Mouse (Mus musculus) fibroblast of lung, adult 2 months (primary cell): ENCODE results near the gene Gm28230.

ENCODE experiments used
- DNase-seq: peaks from one replicate; pipeline ENCODE4 v3.0.0-alpha.2; 2011; ENCODE audit warnings: low read depth

The Gm28230 gene

DNA sequence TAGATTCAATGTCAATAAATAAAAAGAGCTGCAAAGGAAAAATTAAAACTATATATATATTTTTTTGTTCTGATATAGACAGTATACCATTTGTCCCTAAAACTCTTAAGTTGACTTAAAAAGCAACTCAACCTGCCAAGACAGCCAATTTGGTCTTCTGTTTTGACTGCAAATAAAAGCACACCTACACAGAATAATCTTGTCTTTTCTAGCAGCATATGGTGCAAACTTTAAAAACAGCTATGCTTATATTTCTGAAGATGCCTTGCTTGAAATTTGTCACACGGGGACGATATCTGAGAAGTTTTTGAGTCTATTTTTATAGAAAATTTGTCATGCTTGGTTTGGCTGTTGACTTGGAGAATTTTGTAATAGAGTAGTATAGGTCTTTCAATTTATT is 47.8 kb downstream of the Gm28230 start:
- no peak for DNase-seq

DNA sequence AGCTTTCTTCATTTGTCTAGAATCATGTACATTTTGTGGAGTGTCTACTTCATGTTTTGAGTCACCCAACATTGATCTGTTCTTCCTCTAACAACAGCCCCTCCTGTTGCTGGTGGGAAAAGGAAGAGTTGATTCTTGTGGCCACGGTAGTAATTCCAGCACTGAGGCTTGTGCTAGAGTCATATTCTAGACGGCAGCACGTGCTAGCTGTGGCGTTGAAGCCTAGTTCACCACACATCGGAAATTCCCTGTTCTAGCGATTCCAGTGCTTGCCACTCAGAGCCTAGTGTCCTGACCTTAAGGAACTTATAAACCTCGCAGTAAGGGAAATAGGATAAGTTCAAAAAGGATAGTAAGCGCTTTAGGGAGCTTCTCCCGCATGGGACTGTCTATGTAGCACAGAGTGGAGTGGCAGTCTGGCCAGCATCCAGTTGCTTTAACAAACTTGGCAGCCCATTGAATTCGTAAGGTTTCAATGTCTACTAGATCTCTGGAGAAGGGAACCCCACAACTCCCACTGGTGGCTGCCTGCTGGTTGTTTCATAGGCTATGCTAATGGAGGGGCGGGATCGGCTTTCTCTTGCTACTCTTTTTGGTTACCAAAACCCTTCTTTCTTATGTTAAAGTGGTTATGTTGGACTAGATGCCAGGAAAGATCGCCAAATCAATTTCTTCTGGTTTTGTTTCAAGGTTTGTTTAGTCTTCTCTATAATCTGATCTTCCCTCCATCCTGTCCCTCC is 51.2 kb downstream of the Gm28230 start:
- no peak for DNase-seq

DNA sequence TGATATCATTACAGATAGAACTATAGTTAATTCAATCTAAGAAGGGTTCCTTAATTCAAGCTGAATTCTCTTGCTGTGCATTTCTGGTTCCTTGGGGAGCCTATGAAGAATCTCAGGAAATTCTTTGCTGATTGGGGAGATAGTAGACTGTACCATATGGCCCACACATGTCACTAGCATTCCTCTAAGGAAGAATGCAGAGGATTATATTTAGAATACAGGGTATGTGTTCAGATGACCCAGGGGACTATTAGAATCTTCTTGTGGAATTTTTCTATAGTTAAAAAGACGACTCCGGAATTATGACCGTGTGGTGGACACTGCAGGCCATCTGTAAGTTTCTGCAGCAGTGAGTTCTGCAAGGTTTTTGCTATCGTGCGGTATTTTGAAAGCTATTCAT is 54.9 kb downstream of the Gm28230 start:
- no peak for DNase-seq

DNA sequence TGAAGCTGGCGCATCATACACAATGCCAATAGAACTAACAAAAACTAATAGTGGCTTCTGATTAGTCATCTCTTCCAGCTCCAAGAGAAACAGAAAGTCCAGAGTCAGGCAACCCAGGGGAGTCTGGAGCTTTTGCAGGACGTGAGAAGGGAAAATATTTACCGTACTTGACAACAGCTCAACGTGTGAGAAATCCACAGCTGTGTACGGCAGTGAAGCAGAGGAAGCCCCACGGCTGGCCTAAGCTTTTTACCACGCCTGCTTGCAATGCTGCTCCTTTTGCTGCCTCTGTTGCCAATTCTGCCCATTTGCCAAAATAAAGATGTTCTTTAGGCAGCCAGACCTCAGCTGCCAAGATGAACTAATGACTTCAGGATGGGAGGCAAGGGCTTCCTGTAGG is 69.0 kb downstream of the Gm28230 start:
- peak; percentile 44 for DNase-seq
